Mouse (Mus musculus) WW6 (cell line): Measurements from ENCODE around the gene Ambp.

Experiments used
- DNase-seq: peaks from one replicate; pipeline ENCODE4 v3.0.0-alpha.2; 2013; ENCODE audit warnings: low read depth, low spot score

The Ambp gene

GRCm38 (mm10) chr4:63154699-63155098 is at the start of gene Ambp:
TSS of gene Ambp (minus strand) at chr4:63154799.
- no peak for DNase-seq

- DNase-seq, result no peak
These were observed 49.3 kb upstream of the Ambp start for GRCm38 (mm10) chr4:63203874-63204273.

- no peak for DNase-seq
These were observed 44.8 kb upstream of the Ambp start for GRCm38 (mm10) chr4:63199366-63199765.

- DNase-seq, result no peak
These were observed 39.8 kb upstream of the Ambp start for GRCm38 (mm10) chr4:63194366-63194765.

- no peak for DNase-seq
These were observed 37.0 kb upstream of the Ambp start for GRCm38 (mm10) chr4:63191641-63192040.

- DNase-seq, result no peak
These were observed 31.8 kb upstream of the Ambp start for GRCm38 (mm10) chr4:63186281-63186870.

GRCm38 (mm10) chr4:63181556-63181955 is 27.0 kb upstream of the Ambp start:
- DNase-seq, result no peak

- DNase-seq, result no peak
These were observed 17.5 kb upstream of the Ambp start, which contains the start of gene Kif12 for GRCm38 (mm10) chr4:63171969-63172685. TSS of gene Kif12 (minus strand) at chr4:63172131.

GRCm38 (mm10) chr4:63171122-63171521 is 16.5 kb upstream of the Ambp start:
- no peak for DNase-seq

GRCm38 (mm10) chr4:63170061-63170460 is 15.5 kb upstream of the Ambp start:
- no peak for DNase-seq

- no peak for DNase-seq
These were observed 11.7 kb upstream of the Ambp start for GRCm38 (mm10) chr4:63166323-63166722.

- no peak for DNase-seq
These were observed 11.0 kb upstream of the Ambp start for GRCm38 (mm10) chr4:63165636-63166035.

GRCm38 (mm10) chr4:63158961-63159592 is 4.5 kb upstream of the Ambp start:
- DNase-seq, result peak; percentile 31

- DNase-seq, result no peak
These were observed 3.6 kb upstream of the Ambp start for GRCm38 (mm10) chr4:63158192-63158591.

- DNase-seq, result no peak
These were observed 2.4 kb upstream of the Ambp start for GRCm38 (mm10) chr4:63156726-63157634.

- no peak for DNase-seq
These were observed 997 bp upstream of the Ambp start for GRCm38 (mm10) chr4:63155596-63155995.

- no peak for DNase-seq
These were observed 571 bp downstream of the Ambp start for GRCm38 (mm10) chr4:63154028-63154427.

- DNase-seq, result no peak
These were observed 3.5 kb downstream of the Ambp start for GRCm38 (mm10) chr4:63151127-63151526.

- no peak for DNase-seq
These were observed 7.3 kb downstream of the Ambp start for GRCm38 (mm10) chr4:63147268-63147667.

GRCm38 (mm10) chr4:63129891-63130624 is 24.5 kb downstream of the Ambp start:
- DNase-seq, result no peak

- no peak for DNase-seq
These were observed 29.6 kb downstream of the Ambp start for GRCm38 (mm10) chr4:63124861-63125466.
